Mouse (Mus musculus) liver, embryonic 13.5 days (tissue): ENCODE measurements at regions not wholly inside any gene's neighbourhood (a gene's known extent, or its start where the extent isn't known, plus 50 kb on each side); places are given as distances from the start of the nearest gene placed in this dataset.
A peak's percentile ranks its signal among the peaks of the same experiment; 100 is the strongest.

Experiments
- ATAC-seq: fragments of 200-750 bp; cut with Nextera tagmentation; 2 replicates; pipeline ENCODE4 v1.8.0; 2017; ENCODE audit warnings: low read depth, mild to moderate bottlenecking, moderate number of reproducible peaks, moderate library complexity
- DNase-seq: peaks from one replicate; pipeline ENCODE4 v3.0.0; 2022
- H3K27ac ChIP-seq: fragments of 300-500 bp; sonication (generic); 2 replicates; pipeline ENCODE4 v1.5.1; 2015; ENCODE audit warnings: moderate library complexity, mild to moderate bottlenecking, inconsistent platforms
- H3K27me3 ChIP-seq: fragments of 300-500 bp; sonication (generic); 2 replicates; pipeline ENCODE4 v1.6.1; 2015; ENCODE audit warnings: mild to moderate bottlenecking, inconsistent platforms
- H3K36me3 ChIP-seq: fragments of 300-500 bp; sonication (generic); 2 replicates; pipeline ENCODE4 v1.6.1; 2015; ENCODE audit warnings: mild to moderate bottlenecking, inconsistent platforms
- H3K4me1 ChIP-seq: fragments of 300-500 bp; sonication (generic); replicated peaks from 2 replicates; pipeline ENCODE4 v1.6.1; 2015; ENCODE audit warnings: inconsistent platforms
- H3K4me2 ChIP-seq: fragments of 300-500 bp; sonication (generic); 2 replicates; pipeline ENCODE4 v1.6.1; 2015; ENCODE audit warnings: inconsistent platforms, mild to moderate bottlenecking, moderate library complexity
- H3K4me3 ChIP-seq: fragments of 300-500 bp; sonication (generic); replicated peaks from 2 replicates; pipeline ENCODE4 v1.5.1; 2015; ENCODE audit warnings: mild to moderate bottlenecking, inconsistent platforms
- H3K9ac ChIP-seq: fragments of 300-500 bp; sonication (generic); 2 replicates; pipeline ENCODE4 v1.6.1; 2015; ENCODE audit warnings: mild to moderate bottlenecking, inconsistent platforms
- H3K9me3 ChIP-seq: fragments of 300-500 bp; sonication (generic); replicated peaks from 2 replicates; pipeline ENCODE4 v1.6.1; 2016; ENCODE audit warnings: inconsistent platforms
- WGBS: fragments of 180-500 bp; shearing (Covaris S2); methylation state at CpG from one replicate; pipeline ENCODE4 v1.1.7; 2015; ENCODE audit not compliant: insufficient replicate concordance; 5-methylcytosine and 5-hydroxymethylcytosine counted together

DNA sequence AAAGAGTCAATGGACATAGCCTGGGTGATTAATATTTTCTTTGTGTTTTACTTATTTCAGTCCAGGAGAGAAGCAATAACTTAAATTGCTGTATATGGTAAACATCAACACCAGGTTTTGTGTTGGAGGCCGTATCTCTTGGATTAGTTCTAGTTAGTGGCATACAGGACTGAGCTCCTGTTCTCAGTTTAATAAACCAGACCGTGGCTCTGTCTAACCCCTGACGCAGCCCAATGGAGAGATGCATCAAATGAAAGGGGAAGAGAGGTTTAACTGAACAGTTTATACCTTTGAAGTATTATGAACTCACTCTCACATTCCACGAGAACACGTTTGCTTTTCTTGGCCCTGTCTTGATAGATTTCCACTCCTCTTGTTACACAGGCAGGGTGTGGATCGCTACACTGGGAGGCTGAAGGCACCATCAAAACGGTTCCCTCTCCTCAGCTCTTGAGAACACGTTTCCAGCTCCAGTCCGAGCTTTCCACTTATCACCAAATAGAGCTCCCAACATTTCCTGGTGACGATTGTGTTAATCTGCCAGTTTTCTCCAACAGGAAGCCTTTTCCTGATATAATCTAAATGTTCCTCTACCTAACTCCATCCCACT is 54.0 kb upstream of the Cerkl start:
- H3K9me3 ChIP-seq: no peaks in the 10 kb centered on the region
- no peaks in the 10 kb centered on the region for H3K27me3 ChIP-seq
- 48% methylated on average over 10 of the region's 10 CpGs for WGBS
- 0 out of 2 replicates have a peak, but pooled peaks cover 6% of the 10 kb centered on the region for H3K4me1 ChIP-seq
- H3K36me3 ChIP-seq: no peaks in the 10 kb centered on the region
- DNase-seq (no peak), ATAC-seq (no peak)
- no peak overlapping the region for H3K27ac ChIP-seq
- H3K4me2 ChIP-seq: no peak overlapping the region
- H3K4me3 ChIP-seq: no peak overlapping the region
- H3K9ac ChIP-seq: no peak overlapping the region

DNA sequence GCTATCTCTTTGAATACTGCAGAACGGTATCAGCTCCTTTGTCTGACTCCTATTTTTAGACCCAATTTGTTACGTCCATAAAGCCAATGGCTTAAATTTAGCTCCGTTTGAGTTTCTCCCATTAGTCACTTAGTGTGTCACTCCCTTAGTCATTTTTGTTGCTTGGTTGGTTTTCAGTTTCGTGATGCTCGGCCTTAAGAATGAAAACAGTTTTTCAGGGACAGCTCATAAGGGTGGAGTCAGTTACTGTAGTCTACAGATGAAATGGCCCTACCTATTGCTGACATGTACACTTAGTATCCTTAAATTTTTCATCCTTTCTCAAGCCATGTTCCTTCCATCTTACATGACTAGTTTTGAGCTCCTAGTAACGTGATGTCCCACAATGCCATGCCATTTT is 54.5 kb upstream of the Cerkl start:
- 49% methylated on average over 6 of the region's 6 CpGs for WGBS
- H3K27ac ChIP-seq: no peak overlapping the region
- no peak overlapping the region for H3K9ac ChIP-seq
- no peak overlapping the region for H3K4me3 ChIP-seq
- DNase-seq: no peak
- no peak overlapping the region for H3K4me2 ChIP-seq
- H3K27me3 ChIP-seq: no peaks in the 10 kb centered on the region
- no peak for ATAC-seq
- H3K36me3 ChIP-seq: no peaks in the 10 kb centered on the region
- H3K9me3 ChIP-seq: no peaks in the 10 kb centered on the region
- 0 out of 2 replicates have a peak, but pooled peaks cover 6% of the 10 kb centered on the region for H3K4me1 ChIP-seq

DNA sequence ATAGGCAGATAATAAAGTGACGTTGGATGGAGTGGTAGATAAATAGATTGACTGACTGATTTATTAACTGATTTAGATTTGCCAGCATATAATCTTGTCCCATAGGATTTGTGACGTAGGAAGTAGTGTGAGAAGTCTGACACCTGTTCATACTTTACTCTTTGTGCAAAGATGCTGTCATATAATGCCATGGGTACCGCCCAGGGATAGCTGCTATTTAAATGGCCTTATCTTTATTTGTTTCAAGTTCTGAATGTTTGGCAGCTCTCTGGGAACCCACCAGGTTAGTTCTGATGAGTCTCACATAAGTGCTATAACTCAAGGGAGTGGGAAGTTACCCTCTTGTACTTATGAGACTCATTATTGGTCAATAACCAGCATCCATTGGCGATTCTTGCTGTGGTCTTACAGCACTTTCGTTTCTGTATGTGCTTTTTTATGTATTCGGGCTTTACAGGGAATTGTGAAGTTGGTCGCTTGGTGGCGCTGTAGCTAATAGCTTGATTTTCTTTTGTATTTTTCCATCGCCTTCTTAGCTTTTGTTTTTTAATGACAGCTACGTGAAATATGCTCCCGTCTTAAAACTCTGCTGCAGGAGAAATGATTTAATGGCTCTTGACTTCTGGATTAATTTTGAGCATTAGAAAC is 55.2 kb upstream of the Cerkl start:
- DNase-seq: peak; percentile 12
- 19% methylated on average over 11 of the region's 11 CpGs for WGBS
- H3K27ac ChIP-seq: no peak overlapping the region
- H3K9me3 ChIP-seq: no peaks in the 10 kb centered on the region
- H3K4me2 ChIP-seq: peak overlapping the region; percentile 30
- no peaks in the 10 kb centered on the region for H3K36me3 ChIP-seq
- H3K4me3 ChIP-seq: 0 out of 2 replicates have a peak overlapping the region, but pooled peaks have one; percentile 16
- no peak overlapping the region for H3K9ac ChIP-seq
- H3K4me1 ChIP-seq: 0 out of 2 replicates have a peak, but pooled peaks cover 6% of the 10 kb centered on the region
- no peak for ATAC-seq
- H3K27me3 ChIP-seq: no peaks in the 10 kb centered on the region

DNA sequence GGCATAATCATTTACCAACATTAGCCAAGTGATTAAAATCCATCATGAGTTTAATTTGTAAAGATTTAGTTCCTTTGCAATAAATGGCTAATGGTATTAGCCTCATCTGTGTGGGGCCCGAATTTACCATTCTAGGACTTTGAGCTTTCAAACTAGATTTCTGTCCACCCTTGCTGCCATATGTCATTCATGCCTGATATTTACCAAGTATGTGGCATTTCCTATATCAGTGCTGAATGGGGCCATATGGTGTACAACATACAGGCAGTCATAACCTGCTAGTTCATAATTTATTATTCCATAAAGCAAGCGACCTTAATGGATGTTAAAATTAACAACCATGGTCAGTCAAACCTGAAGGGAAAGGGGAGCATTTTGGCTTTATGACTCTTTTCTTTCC is 55.8 kb upstream of the Cerkl start:
- Histone ChIP-seq H3K27me3 (no peaks in the 10 kb centered on the region), H3K9me3 (no peaks in the 10 kb centered on the region), H3K9ac (no peak overlapping the region), H3K27ac (no peak overlapping the region), H3K36me3 (no peaks in the 10 kb centered on the region), H3K4me1 (0 out of 2 replicates have a peak, but pooled peaks cover 6% of the 10 kb centered on the region), H3K4me3 (no peak overlapping the region), H3K4me2 (no peak overlapping the region)
- WGBS: 52% methylated on average over 2 of the region's 2 CpGs
- no peak for ATAC-seq
- no peak for DNase-seq

DNA sequence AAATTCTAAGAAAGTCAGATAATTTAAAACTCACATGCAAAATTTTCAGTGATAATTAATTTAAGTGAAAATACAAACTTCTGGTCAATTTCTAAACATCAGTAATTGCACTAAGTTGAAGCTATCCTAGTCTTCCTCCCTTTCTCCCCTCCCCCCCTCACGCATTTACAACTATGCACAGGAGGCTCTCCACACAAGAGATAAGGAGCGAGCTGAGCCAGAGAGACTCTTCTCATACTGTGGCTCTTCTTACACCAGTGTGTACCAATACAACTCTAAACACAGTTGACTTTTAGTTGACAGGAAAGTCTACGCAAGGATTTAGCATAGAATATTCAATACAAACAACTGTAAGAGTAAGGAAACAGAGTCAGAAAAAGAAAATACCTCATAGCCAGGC is 57.1 kb upstream of the Cerkl start:
- DNase-seq: no peak
- H3K4me1 ChIP-seq: 0 out of 2 replicates have a peak, but pooled peaks cover 6% of the 10 kb centered on the region
- WGBS: 27% methylated on average over 3 of the region's 3 CpGs
- H3K27ac ChIP-seq: no peak overlapping the region
- ATAC-seq: peak; percentile 50; the same call in 1 of the 2 replicates
- no peak overlapping the region for H3K4me2 ChIP-seq
- no peaks in the 10 kb centered on the region for H3K9me3 ChIP-seq
- no peaks in the 10 kb centered on the region for H3K36me3 ChIP-seq
- H3K27me3 ChIP-seq: no peaks in the 10 kb centered on the region
- no peak overlapping the region for H3K4me3 ChIP-seq
- no peak overlapping the region for H3K9ac ChIP-seq

DNA sequence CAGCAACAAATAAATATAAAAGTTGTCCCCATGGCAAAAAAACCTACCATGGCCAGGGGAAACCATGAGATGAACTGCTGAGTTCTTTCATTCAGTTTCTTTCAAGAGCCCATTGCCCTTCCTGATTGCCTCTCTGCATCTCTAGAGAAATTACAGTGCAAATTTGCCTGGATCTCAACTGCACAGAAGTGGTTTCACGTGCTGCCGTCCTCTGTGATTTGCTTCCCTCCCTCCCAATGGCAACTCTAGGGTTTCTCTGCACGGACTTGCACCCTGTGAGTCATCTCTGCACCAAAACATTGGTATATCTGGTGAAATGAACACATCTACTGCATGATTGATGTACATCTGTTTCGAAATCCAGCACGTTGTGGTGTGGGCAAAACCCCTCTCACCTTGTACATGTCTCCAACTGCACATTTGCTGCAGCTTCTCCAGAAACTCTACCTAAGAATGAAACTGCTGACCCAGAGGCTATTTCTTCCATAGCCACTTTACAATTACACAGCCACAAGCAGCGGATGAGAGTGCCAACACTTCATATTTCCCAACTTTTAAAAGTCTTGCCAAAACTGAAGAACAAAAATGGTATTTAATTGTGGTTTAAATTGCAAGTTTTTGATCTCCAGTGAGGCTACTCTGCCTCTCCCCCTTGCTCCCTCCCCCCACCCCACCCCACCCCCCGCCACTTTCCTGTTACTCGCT is 61.6 kb upstream of the Cerkl start:
- Histone ChIP-seq H3K27me3 (no peaks in the 10 kb centered on the region), H3K9me3 (no peaks in the 10 kb centered on the region), H3K36me3 (no peaks in the 10 kb centered on the region), H3K9ac (no peak overlapping the region), H3K4me3 (no peak overlapping the region), H3K27ac (no peak overlapping the region), H3K4me2 (no peak overlapping the region), H3K4me1 (no peaks in the 10 kb centered on the region)
- DNase-seq (no peak), ATAC-seq (no peak)
- 52% methylated on average over 8 of the region's 8 CpGs for WGBS

DNA sequence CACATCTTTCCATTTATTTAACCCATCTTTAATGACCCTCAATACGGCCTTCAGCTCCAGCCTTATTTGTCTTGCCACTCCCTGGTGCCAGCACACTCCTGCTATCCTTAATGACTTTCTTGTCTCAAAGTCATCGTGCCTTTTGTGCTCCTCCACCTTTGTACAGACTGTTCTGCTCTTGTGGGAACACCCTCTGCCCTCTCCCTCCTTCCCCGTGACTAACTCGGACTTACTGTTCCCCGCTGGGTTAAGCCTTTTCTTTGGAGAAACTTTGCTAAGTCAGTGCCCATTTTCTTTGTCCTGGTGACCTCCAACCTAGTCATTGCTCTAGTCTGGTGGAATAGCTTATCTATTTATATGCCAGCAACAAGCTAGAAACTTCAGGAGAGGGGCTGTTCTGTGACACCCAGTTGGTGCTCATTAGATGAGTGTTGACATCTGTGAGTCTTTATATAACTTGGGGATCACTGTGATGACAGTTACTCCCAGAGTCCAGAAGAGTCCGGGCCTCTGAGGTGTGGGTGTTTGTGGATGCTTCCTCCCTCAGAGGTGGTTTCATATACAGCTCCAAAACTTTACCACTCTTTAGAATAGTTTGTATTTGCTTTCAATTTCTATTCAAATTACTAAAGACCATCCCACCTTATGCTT is 63.3 kb upstream of the Cerkl start:
- Histone ChIP-seq H3K4me3 (no peak overlapping the region), H3K9ac (no peak overlapping the region), H3K9me3 (no peaks in the 10 kb centered on the region), H3K27me3 (no peaks in the 10 kb centered on the region), H3K27ac (no peak overlapping the region), H3K4me2 (no peak overlapping the region), H3K36me3 (no peaks in the 10 kb centered on the region), H3K4me1 (no peaks in the 10 kb centered on the region)
- DNase-seq (no peak), ATAC-seq (no peak)
- WGBS: 65% methylated on average over 6 of the region's 6 CpGs

DNA sequence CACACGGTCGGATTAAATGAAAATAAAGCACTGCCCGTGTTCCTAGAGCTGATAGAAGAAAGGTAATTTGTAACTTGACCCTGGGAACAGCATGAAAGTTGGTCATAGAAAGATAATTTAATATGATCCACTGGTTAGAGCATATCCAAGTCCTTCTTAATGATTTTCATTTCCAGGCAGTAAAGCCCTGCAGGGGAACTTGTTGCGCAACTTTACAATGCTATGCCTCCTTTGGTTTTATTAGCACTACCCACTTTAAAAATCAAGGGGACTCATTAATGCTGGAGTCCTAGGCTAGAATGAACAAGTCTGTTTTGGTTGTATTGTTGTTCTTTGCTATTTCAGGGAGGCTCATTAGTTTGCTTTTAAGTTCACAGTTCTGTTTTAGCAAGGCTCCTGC is 66.9 kb upstream of the Cerkl start:
- ATAC-seq: no peak
- 68% methylated on average over 4 of the region's 4 CpGs for WGBS

DNA sequence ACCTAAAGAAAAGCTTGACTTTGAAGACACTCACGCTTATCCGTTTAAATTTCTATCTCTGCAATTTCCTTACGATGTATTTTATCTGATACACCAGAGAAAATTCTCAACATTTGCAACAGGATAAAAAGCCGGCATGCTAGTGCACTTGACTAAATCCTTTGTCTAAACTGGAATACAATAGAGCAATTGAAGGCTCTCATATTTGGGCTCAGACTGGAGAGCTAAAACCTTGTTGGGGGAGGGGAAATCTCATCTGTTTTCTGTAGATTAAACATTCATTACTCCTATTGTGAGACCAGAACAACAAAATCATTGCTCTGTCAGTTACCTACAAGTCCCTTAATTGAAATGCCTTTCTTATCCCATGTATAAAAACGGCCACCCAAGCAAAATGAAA is 70.9 kb upstream of the Cerkl start:
- no peaks in the 10 kb centered on the region for H3K4me1 ChIP-seq
- no peaks in the 10 kb centered on the region for H3K27me3 ChIP-seq
- no peaks in the 10 kb centered on the region for H3K9me3 ChIP-seq
- WGBS: 63% methylated on average over 5 of the region's 5 CpGs
- ATAC-seq (no peak), DNase-seq (no peak)
- no peak overlapping the region for H3K4me2 ChIP-seq
- no peak overlapping the region for H3K27ac ChIP-seq
- H3K9ac ChIP-seq: no peak overlapping the region
- H3K4me3 ChIP-seq: no peak overlapping the region
- no peaks in the 10 kb centered on the region for H3K36me3 ChIP-seq

More for the DNA sequence above, 66.9 kb upstream of the Cerkl start:
- Histone ChIP-seq H3K27ac (no peak overlapping the region), H3K4me2 (no peak overlapping the region), H3K4me3 (no peak overlapping the region), H3K27me3 (no peaks in the 10 kb centered on the region), H3K9ac (no peak overlapping the region), H3K9me3 (no peaks in the 10 kb centered on the region), H3K36me3 (no peaks in the 10 kb centered on the region), H3K4me1 (no peaks in the 10 kb centered on the region)
- DNase-seq: no peak

DNA sequence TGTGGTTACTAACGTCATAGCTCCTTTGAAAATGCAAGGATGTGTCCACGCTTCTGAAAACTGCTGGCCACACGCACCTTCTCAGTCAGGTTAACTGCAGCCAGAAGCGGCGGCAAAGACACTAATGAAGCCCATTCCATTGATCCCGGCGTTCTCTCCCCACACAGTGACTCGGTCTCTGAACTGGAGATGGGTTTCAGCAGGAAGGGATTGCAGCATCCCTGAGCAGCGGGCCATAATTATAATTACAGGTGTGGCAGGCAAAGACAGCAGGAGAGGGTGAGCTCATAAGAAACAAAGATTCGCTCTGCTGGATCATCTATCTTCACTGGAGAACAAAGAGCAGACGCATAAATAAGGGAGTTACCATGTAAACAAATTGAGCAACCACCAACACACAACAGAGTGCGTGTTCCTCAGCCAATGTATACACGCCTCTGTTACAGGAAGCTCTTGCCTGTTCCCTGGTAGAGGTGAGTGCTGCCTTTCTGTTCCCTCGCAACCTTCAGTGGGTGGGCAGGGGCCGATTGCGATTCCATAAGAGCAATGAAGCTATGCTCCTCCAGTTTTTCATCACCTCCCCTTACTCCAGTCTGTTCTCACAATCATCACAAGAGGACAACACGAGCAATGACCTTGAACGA is 71.9 kb upstream of the Cerkl start:
- Histone ChIP-seq H3K9ac (no peak overlapping the region), H3K27me3 (no peaks in the 10 kb centered on the region), H3K27ac (no peak overlapping the region), H3K4me3 (no peak overlapping the region), H3K9me3 (no peaks in the 10 kb centered on the region), H3K36me3 (no peaks in the 10 kb centered on the region), H3K4me1 (no peaks in the 10 kb centered on the region), H3K4me2 (no peak overlapping the region)
- DNase-seq (no peak), ATAC-seq (no peak)
- 70% methylated on average over 18 of the region's 18 CpGs for WGBS

DNA sequence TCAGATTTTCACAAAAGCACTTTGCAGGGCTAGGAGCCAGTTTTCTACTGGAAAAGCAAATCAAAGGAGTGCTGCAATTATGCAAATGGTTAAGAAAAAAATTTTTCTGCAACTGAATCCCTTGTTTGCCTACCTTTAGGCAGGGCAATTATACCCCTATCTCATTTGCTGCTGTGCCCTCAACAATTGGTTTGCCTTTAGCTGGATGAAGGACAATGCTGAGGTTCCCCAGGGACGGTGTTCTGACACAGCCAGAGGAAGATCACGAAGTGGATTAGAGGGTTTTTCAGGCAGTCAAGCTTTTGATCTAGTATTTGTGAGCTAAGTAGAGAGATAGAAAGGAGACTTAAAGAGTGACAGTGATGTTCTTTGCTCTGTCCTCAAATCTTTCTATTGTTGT is 72.6 kb upstream of the Cerkl start:
- Histone ChIP-seq H3K9me3 (no peaks in the 10 kb centered on the region), H3K27me3 (no peaks in the 10 kb centered on the region), H3K4me2 (no peak overlapping the region), H3K9ac (no peak overlapping the region), H3K4me1 (no peaks in the 10 kb centered on the region), H3K36me3 (no peaks in the 10 kb centered on the region), H3K4me3 (no peak overlapping the region), H3K27ac (no peak overlapping the region)
- 51% methylated on average over 2 of the region's 2 CpGs for WGBS
- ATAC-seq (no peak), DNase-seq (no peak)
